Mouse (Mus musculus) heart, embryonic 14.5 days (tissue): ENCODE measurements around the gene Timm8a2. TPM values are rescaled to one million over a fixed set of nuclear protein-coding genes. Genes with fewer than 3 reads are reported as not detected.

Source experiments
- ATAC-seq: fragments of 200-750 bp; cut with Nextera tagmentation; 2 replicates; pipeline ENCODE4 v1.8.0; 2017; ENCODE audit warnings: low read depth, moderate TSS enrichment; ENCODE audit not compliant: insufficient number of reproducible peaks, insufficient read depth, low FRiP score
- H3K27ac ChIP-seq, 2 experiments: fragments of 200-500 bp in 1 of 2; fragments of 300-500 bp in 1 of 2; sonication (generic) in 1 of 2; replicated peaks in 1 of 2; 2 replicates each; pipeline ENCODE4 v1.5.1; 2012 to 2014; ENCODE audit warnings: low read depth in 2 of 2, low read length in 2 of 2, control low read depth in 1 of 2, mild to moderate bottlenecking in 1 of 2, mixed read lengths in 1 of 2; ENCODE audit not compliant: control insufficient read depth in 1 of 2, insufficient read depth in 1 of 2
- H3K27me3 ChIP-seq: fragments of 300-500 bp; sonication (generic); 2 replicates; pipeline ENCODE4 v1.6.1; 2014; ENCODE audit warnings: mild to moderate bottlenecking, low read length, control low read depth; ENCODE audit not compliant: control insufficient read depth, insufficient read depth
- H3K36me3 ChIP-seq: fragments of 300-500 bp; sonication (generic); 2 replicates; pipeline ENCODE4 v1.6.1; 2014; ENCODE audit warnings: mild to moderate bottlenecking, control low read depth, low read length, mixed read lengths; ENCODE audit not compliant: control insufficient read depth, insufficient read depth
- H3K4me1 ChIP-seq, 2 experiments: fragments of 200-500 bp in 1 of 2; fragments of 300-500 bp in 1 of 2; sonication (generic) in 1 of 2; 2 replicates each; pipeline ENCODE4 v1.6.1; 2012 to 2014; ENCODE audit warnings: low read length in 2 of 2, control low read depth in 1 of 2, mixed read lengths in 1 of 2; ENCODE audit not compliant: control insufficient read depth in 2 of 2, insufficient read depth in 2 of 2
- H3K4me2 ChIP-seq: fragments of 300-500 bp; sonication (generic); 2 replicates; pipeline ENCODE4 v1.6.1; 2014; ENCODE audit warnings: mild to moderate bottlenecking, low read length
- H3K4me3 ChIP-seq, 2 experiments: fragments of 200-500 bp in 1 of 2; fragments of 300-500 bp in 1 of 2; sonication (generic) in 1 of 2; 2 replicates each; pipeline ENCODE4 v1.5.1; 2012 to 2014; ENCODE audit warnings: low read length in 2 of 2, mild to moderate bottlenecking in 2 of 2, control low read depth in 1 of 2, low read depth in 1 of 2, moderate library complexity in 1 of 2; ENCODE audit not compliant: control insufficient read depth in 1 of 2, insufficient read depth in 1 of 2
- H3K9ac ChIP-seq: fragments of 300-500 bp; sonication (generic); 2 replicates; pipeline ENCODE4 v1.6.1; 2014; ENCODE audit warnings: mild to moderate bottlenecking, low read length
- H3K9me3 ChIP-seq: fragments of 300-500 bp; sonication (generic); 2 replicates; pipeline ENCODE4 v1.6.1; 2016; ENCODE audit warnings: low read length, control low read depth; ENCODE audit not compliant: control insufficient read depth
- WGBS: fragments of 180-500 bp; shearing (Covaris S2); extraction: QIAGEN DNeasy Blood & Tissue Kit; methylation state at CpG from one replicate; pipeline ENCODE4 v1.1.7; 2014; 5-methylcytosine and 5-hydroxymethylcytosine counted together
- polyA plus RNA-seq: library from polyadenylated mRNA; unstranded; fragments of >200 nt; fragmentation: Nextera tagmentation; extraction: Ambion mirVana; gene quantifications from 2 replicates; pipeline ENCODE4 v1.2.1, GENCODE M21; 2014

Timm8a2 gene
- polyA plus RNA-seq, 1 experiment from 2014 or later: not detected

GRCm38 (mm10) chr14:122079921-122080320 is 45.4 kb downstream of the Timm8a2 start:
- Histone ChIP-seq H3K27me3 (peaks cover 2% of the 10 kb centered on the region; the same call in 1 of the 2 replicates), H3K27ac (no peak overlapping the region), H3K9me3 (0 out of 2 replicates have a peak, but pooled peaks cover 4% of the 10 kb centered on the region), H3K4me3 (no peak overlapping the region), H3K4me1 (peaks cover 4 to 5% of the 10 kb centered on the region in 2 experiments; a peak in 2 of 4 replicates), H3K9ac (no peak overlapping the region), H3K36me3 (no peaks in the 10 kb centered on the region), H3K4me2 (no peak overlapping the region)
- ATAC-seq: no peak
- 74% methylated on average over 5 of the region's 5 CpGs for WGBS

GRCm38 (mm10) chr14:122081308-122081707 is 46.8 kb downstream of the Timm8a2 start:
- Histone ChIP-seq H3K36me3 (no peaks in the 10 kb centered on the region), H3K4me2 (no peak overlapping the region), H3K27me3 (no peaks in the 10 kb centered on the region; the same call in 1 of the 2 replicates), H3K27ac (no peak overlapping the region), H3K9ac (no peak overlapping the region), H3K4me3 (no peak overlapping the region), H3K4me1 (peaks cover 0 to under 1% of the 10 kb centered on the region in 2 experiments; a peak in 1 of 4 replicates), H3K9me3 (0 out of 2 replicates have a peak, but pooled peaks cover 10% of the 10 kb centered on the region)
- WGBS: 56% methylated on average over 3 of the region's 3 CpGs
- no peak for ATAC-seq

GRCm38 (mm10) chr14:122083499-122083898 is 49.0 kb downstream of the Timm8a2 start:
- no peaks in the 10 kb centered on the region; the same call in 1 of the 2 replicates for H3K27me3 ChIP-seq
- H3K4me3 ChIP-seq: no peak overlapping the region
- H3K27ac ChIP-seq: no peak overlapping the region
- H3K9ac ChIP-seq: no peak overlapping the region
- 0 out of 2 replicates have a peak, but pooled peaks cover 10% of the 10 kb centered on the region for H3K9me3 ChIP-seq
- H3K36me3 ChIP-seq: no peaks in the 10 kb centered on the region
- no peak for ATAC-seq
- H3K4me2 ChIP-seq: no peak overlapping the region
- WGBS: 71% methylated on average over 7 of the region's 7 CpGs
- no peaks in the 10 kb centered on the region for H3K4me1 ChIP-seq

DNA sequence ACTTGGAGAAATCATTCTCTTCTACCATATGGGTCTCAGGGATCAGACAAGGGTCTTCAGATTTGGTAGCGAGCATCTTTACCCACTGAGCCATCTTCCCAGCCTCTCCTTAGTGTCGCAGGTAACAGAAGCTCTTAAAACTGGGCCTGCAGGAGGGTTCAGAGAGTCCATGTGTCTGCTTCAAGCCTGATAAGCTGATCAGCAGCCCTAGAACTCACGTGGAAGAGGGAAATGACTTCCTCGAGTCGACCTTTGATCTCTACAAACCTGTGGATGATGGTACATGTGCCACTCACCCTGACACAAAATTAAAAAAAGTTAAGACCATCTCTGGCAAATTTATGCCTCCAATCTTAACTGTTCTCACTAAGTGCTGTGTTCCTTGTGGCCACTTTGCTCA is 53.5 kb downstream of the Timm8a2 start:
- Histone ChIP-seq H3K27ac (no peak overlapping the region), H3K4me1 (no peaks in the 10 kb centered on the region), H3K9ac (no peak overlapping the region), H3K27me3 (0 out of 2 replicates have a peak, but pooled peaks cover 3% of the 10 kb centered on the region), H3K4me2 (no peak overlapping the region), H3K36me3 (no peaks in the 10 kb centered on the region), H3K4me3 (no peak overlapping the region), H3K9me3 (0 out of 2 replicates have a peak, but pooled peaks cover 10% of the 10 kb centered on the region)
- ATAC-seq: no peak
- WGBS: 76% methylated on average over 5 of the region's 5 CpGs

Other genes with a start within 250 kb of the Timm8a2 start
- 7.9 and 8.4 TPM in 2 replicates for gene Dock9, start 236.8 kb upstream of the Timm8a2 start, polyA plus RNA-seq
- gene Ubac2, start 156.1 kb upstream of the Timm8a2 start, polyA plus RNA-seq: 55.4 and 56.3 TPM in 2 replicates
- not detected in 2 replicates for gene Gpr18, start 118.9 kb upstream of the Timm8a2 start, polyA plus RNA-seq
- gene Gpr183, start 69.5 kb upstream of the Timm8a2 start, polyA plus RNA-seq: 1.9 and 2.4 TPM in 2 replicates
- gene Tm9sf2, start 72.4 kb downstream of the Timm8a2 start, polyA plus RNA-seq: 133 TPM in 2 replicates
- gene Clybl, start 147.0 kb downstream of the Timm8a2 start, polyA plus RNA-seq: 94.9 and 100 TPM in 2 replicates